Mouse (Mus musculus): ENCODE measurements around the gene Sipa1l2. TPM values are rescaled to one million over a fixed set of nuclear protein-coding genes. Genes with fewer than 3 reads are reported as not detected.

Sipa1l2 gene
- polyA plus RNA-seq, 1 experiment: 19.6 TPM

DNA sequence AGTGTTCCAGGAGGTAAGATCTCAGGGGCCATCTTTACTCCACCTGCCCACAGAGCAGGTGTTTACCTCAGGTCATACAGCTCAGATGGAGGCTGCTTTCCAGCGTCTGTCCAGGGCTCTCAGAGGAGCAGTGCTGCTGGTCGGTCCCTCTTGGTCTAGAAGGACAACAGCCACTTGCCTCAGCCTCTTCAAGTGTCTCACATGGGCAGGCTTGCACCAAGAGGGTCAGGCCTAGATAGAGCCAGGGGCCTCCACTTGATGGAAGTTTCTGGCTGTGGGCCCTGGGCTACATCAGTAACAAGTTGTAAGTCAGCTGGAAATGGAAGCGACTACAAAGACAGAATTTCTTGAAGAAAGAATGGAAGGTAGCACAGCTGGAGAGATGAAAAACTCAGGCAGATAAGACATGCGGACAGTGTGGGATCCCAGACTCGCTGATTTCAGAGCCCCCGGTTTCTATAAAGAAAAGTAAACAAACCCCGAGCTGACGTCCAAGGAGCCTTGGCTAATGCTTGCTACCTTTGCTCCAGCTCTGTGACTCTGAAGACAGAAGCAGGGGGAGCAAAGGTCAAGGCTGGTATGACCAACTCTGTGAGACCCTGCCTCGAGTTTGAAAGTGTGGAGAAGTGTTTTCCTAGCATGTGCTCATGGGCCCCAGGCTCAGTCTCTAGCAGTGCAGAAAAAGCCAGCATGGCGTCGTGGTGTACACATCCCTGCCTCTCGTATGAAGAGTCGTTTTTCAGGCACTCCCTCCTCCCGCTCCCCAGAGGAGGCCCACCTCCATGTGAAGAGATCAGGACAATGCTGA, 58.5 kb downstream of the Sipa1l2 start:
- Histone ChIP-seq H3K27ac (ENCODE audit: control insufficient read depth, insufficient read depth, low read depth, low read length) (no peak overlapping the region), H3K4me1 (ENCODE audit: control insufficient read depth, insufficient read depth, low read length) (peaks cover 2% of the 10 kb centered on the region; the same call in 1 of the 2 replicates), H3K27me3 (ENCODE audit: control insufficient read depth, insufficient read depth, low read length) (no peaks in the 10 kb centered on the region), H3K36me3 (ENCODE audit: control insufficient read depth, insufficient read depth, low read length) (no peaks in the 10 kb centered on the region), H3K4me3 (ENCODE audit: control insufficient read depth, low read depth, low read length) (no peak overlapping the region)
- no peak for TF ChIP-seq CTCF (IDR thresholded peaks at IDR 0.05; ENCODE audit: control insufficient read depth, insufficient read depth, insufficient replicate concordance, low read depth, low read length)
- no peak for TF ChIP-seq POLR2A (IDR thresholded peaks at IDR 0.05; ENCODE audit: control insufficient read depth, low read depth, low read length)

- Histone ChIP-seq H3K27ac (ENCODE audit: control insufficient read depth, insufficient read depth, low read depth, low read length) (no peak overlapping the region), H3K4me3 (ENCODE audit: control insufficient read depth, low read depth, low read length) (no peak overlapping the region), H3K36me3 (ENCODE audit: control insufficient read depth, insufficient read depth, low read length) (no peaks in the 10 kb centered on the region), H3K4me1 (ENCODE audit: control insufficient read depth, insufficient read depth, low read length) (no peaks in the 10 kb centered on the region), H3K27me3 (ENCODE audit: control insufficient read depth, insufficient read depth, low read length) (no peaks in the 10 kb centered on the region)
- no peak for TF ChIP-seq CTCF (IDR thresholded peaks at IDR 0.05; ENCODE audit: control insufficient read depth, insufficient read depth, insufficient replicate concordance, low read depth, low read length)
- no peak for TF ChIP-seq POLR2A (IDR thresholded peaks at IDR 0.05; ENCODE audit: control insufficient read depth, low read depth, low read length)
Observed at GRCm38 (mm10) chr8:125509776-125510175, 59.8 kb downstream of the Sipa1l2 start.

DNA sequence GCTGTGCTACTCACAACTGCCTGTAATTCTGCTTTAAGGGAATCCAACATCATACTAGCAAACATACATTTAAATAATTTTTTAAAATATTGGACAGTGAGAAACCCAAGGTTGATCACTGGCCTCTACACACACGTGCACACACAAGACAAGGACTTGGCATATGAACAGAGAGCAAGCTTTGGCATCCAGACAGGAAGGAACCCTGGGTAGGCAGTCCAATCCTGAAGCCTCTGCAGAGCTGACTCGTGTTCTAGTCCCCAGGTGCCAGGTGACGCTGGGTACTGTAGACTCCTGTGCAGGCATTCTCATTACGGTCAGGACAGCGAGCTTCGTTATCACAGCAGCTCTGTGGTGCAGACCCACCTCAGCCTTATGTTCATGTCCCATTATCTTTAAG, 60.4 kb downstream of the Sipa1l2 start:
- H3K4me1 ChIP-seq (ENCODE audit: control insufficient read depth, insufficient read depth, low read length): no peaks in the 10 kb centered on the region
- TF ChIP-seq CTCF (IDR thresholded peaks at IDR 0.05; ENCODE audit: control insufficient read depth, insufficient read depth, insufficient replicate concordance, low read depth, low read length) (no peak), POLR2A (IDR thresholded peaks at IDR 0.05; ENCODE audit: control insufficient read depth, low read depth, low read length) (no peak)
- no peaks in the 10 kb centered on the region for H3K36me3 ChIP-seq (ENCODE audit: control insufficient read depth, insufficient read depth, low read length)
- H3K27me3 ChIP-seq (ENCODE audit: control insufficient read depth, insufficient read depth, low read length): no peaks in the 10 kb centered on the region
- H3K27ac ChIP-seq (ENCODE audit: control insufficient read depth, insufficient read depth, low read depth, low read length): no peak overlapping the region
- H3K4me3 ChIP-seq (ENCODE audit: control insufficient read depth, low read depth, low read length): no peak overlapping the region

GRCm38 (mm10) chr8:125507291-125507690, 62.3 kb downstream of the Sipa1l2 start:
- Histone ChIP-seq H3K4me1 (ENCODE audit: control insufficient read depth, insufficient read depth, low read length) (no peaks in the 10 kb centered on the region), H3K36me3 (ENCODE audit: control insufficient read depth, insufficient read depth, low read length) (no peaks in the 10 kb centered on the region), H3K4me3 (ENCODE audit: control insufficient read depth, low read depth, low read length) (no peak overlapping the region), H3K27ac (ENCODE audit: control insufficient read depth, insufficient read depth, low read depth, low read length) (no peak overlapping the region), H3K27me3 (ENCODE audit: control insufficient read depth, insufficient read depth, low read length) (no peaks in the 10 kb centered on the region)
- no peak for TF ChIP-seq POLR2A (IDR thresholded peaks at IDR 0.05; ENCODE audit: control insufficient read depth, low read depth, low read length)
- TF ChIP-seq CTCF (IDR thresholded peaks at IDR 0.05; ENCODE audit: control insufficient read depth, insufficient read depth, insufficient replicate concordance, low read depth, low read length): no peak

DNA sequence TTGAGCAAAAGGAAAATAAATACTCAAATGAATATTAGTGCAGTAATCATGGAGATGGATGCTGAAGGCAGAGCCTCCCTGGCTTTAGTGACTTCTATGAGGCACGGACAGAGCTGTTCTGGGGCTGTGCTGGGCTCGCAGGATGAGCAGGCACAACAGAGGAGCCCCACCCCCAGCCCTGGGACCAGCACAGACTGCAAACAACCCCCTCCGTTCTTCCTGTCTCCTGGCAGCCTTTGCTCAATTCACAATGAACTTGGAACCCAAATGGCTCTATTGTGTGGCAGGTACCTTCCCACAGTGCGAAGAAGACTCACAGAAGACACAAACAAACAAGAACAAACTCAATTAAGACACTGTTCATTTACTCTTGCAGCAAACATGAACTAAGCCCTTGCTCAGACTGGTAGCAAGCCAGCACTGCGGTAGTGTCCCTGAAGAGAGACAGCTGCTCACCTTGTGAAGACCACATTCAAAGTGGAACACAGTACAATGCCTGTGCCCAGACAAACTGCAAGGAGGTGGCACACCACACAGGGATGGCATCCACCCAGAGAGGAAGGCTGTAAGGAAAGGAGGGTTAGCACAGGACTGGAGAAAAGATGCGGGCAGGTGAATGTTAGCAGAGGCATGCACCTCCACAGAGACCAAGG, 64.9 kb downstream of the Sipa1l2 start:
- Histone ChIP-seq H3K27ac (ENCODE audit: control insufficient read depth, insufficient read depth, low read depth, low read length) (no peak overlapping the region), H3K36me3 (ENCODE audit: control insufficient read depth, insufficient read depth, low read length) (no peaks in the 10 kb centered on the region), H3K4me3 (ENCODE audit: control insufficient read depth, low read depth, low read length) (no peak overlapping the region), H3K27me3 (ENCODE audit: control insufficient read depth, insufficient read depth, low read length) (no peaks in the 10 kb centered on the region), H3K4me1 (ENCODE audit: control insufficient read depth, insufficient read depth, low read length) (no peaks in the 10 kb centered on the region)
- TF ChIP-seq POLR2A (IDR thresholded peaks at IDR 0.05; ENCODE audit: control insufficient read depth, low read depth, low read length) (no peak), CTCF (IDR thresholded peaks at IDR 0.05; ENCODE audit: control insufficient read depth, insufficient read depth, insufficient replicate concordance, low read depth, low read length) (no peak)

GRCm38 (mm10) chr8:125503808-125504207, 65.8 kb downstream of the Sipa1l2 start:
- H3K4me1 ChIP-seq (ENCODE audit: control insufficient read depth, insufficient read depth, low read length): no peaks in the 10 kb centered on the region; the same call in 1 of the 2 replicates
- H3K27me3 ChIP-seq (ENCODE audit: control insufficient read depth, insufficient read depth, low read length): no peaks in the 10 kb centered on the region
- H3K36me3 ChIP-seq (ENCODE audit: control insufficient read depth, insufficient read depth, low read length): no peaks in the 10 kb centered on the region
- no peak overlapping the region for H3K27ac ChIP-seq (ENCODE audit: control insufficient read depth, insufficient read depth, low read depth, low read length)
- H3K4me3 ChIP-seq (ENCODE audit: control insufficient read depth, low read depth, low read length): no peak overlapping the region
- TF ChIP-seq CTCF (IDR thresholded peaks at IDR 0.05; ENCODE audit: control insufficient read depth, insufficient read depth, insufficient replicate concordance, low read depth, low read length): no peak
- no peak for TF ChIP-seq POLR2A (IDR thresholded peaks at IDR 0.05; ENCODE audit: control insufficient read depth, low read depth, low read length)

- no peaks in the 10 kb centered on the region for H3K27me3 ChIP-seq (ENCODE audit: control insufficient read depth, insufficient read depth, low read length)
- H3K4me3 ChIP-seq (ENCODE audit: control insufficient read depth, low read depth, low read length): no peak overlapping the region
- no peak for TF ChIP-seq POLR2A (IDR thresholded peaks at IDR 0.05; ENCODE audit: control insufficient read depth, low read depth, low read length)
- no peak for TF ChIP-seq CTCF (IDR thresholded peaks at IDR 0.05; ENCODE audit: control insufficient read depth, insufficient read depth, insufficient replicate concordance, low read depth, low read length)
- no peak overlapping the region for H3K27ac ChIP-seq (ENCODE audit: control insufficient read depth, insufficient read depth, low read depth, low read length)
- H3K4me1 ChIP-seq (ENCODE audit: control insufficient read depth, insufficient read depth, low read length): no peaks in the 10 kb centered on the region; the same call in 1 of the 2 replicates
- H3K36me3 ChIP-seq (ENCODE audit: control insufficient read depth, insufficient read depth, low read length): no peaks in the 10 kb centered on the region
Observed at GRCm38 (mm10) chr8:125502828-125503227, 66.8 kb downstream of the Sipa1l2 start.
